Mouse (Mus musculus) kidney, embryonic 15.5 days (tissue): ENCODE results near the gene Dctd. TPM values are rescaled to one million over a fixed set of nuclear protein-coding genes. Genes with fewer than 3 reads are reported as not detected.

ENCODE experiments used
- ATAC-seq: fragments of 200-750 bp; cut with Nextera tagmentation; replicated peaks from 2 replicates; pipeline ENCODE4 v1.8.0; 2017; ENCODE audit warnings: moderate TSS enrichment; ENCODE audit not compliant: low FRiP score
- H3K27ac ChIP-seq: fragments of 300-500 bp; sonication (generic); 2 replicates; pipeline ENCODE4 v1.5.1; 2015; ENCODE audit warnings: mild to moderate bottlenecking, inconsistent platforms
- H3K27me3 ChIP-seq: fragments of 300-500 bp; sonication (generic); 2 replicates; pipeline ENCODE4 v1.6.1; 2015; ENCODE audit warnings: inconsistent platforms
- H3K36me3 ChIP-seq: fragments of 300-500 bp; sonication (generic); 2 replicates; pipeline ENCODE4 v1.6.1; 2015; ENCODE audit warnings: inconsistent platforms
- H3K4me1 ChIP-seq: fragments of 300-500 bp; sonication (generic); 2 replicates; pipeline ENCODE4 v1.6.1; 2015; ENCODE audit warnings: inconsistent platforms
- H3K4me2 ChIP-seq: fragments of 300-500 bp; sonication (generic); 2 replicates; pipeline ENCODE4 v1.6.1; 2015; ENCODE audit warnings: moderate library complexity, mild to moderate bottlenecking, inconsistent platforms
- H3K4me3 ChIP-seq: fragments of 300-500 bp; sonication (generic); replicated peaks from 2 replicates; pipeline ENCODE4 v1.5.1; 2015; ENCODE audit warnings: mild to moderate bottlenecking, inconsistent platforms
- H3K9ac ChIP-seq: fragments of 300-500 bp; sonication (generic); 2 replicates; pipeline ENCODE4 v1.6.1; 2015; ENCODE audit warnings: mild to moderate bottlenecking, inconsistent platforms
- H3K9me3 ChIP-seq: fragments of 300-500 bp; sonication (generic); replicated peaks from 2 replicates; pipeline ENCODE4 v1.6.1; 2016; ENCODE audit warnings: inconsistent platforms
- WGBS: fragments of 180-500 bp; shearing (Covaris S2); methylation state at CpG from one replicate; pipeline ENCODE4 v1.1.7; 2015; ENCODE audit warnings: mixed read lengths; 5-methylcytosine and 5-hydroxymethylcytosine counted together
- polyA plus RNA-seq: library from polyadenylated mRNA; unstranded; fragments of >200 nt; fragmentation: Nextera tagmentation; extraction: Ambion mirVana; gene quantifications from 2 replicates; pipeline ENCODE4 v1.2.1, GENCODE M21; 2015

Gene Dctd
- 36.7 and 36.8 TPM in 2 replicates for polyA plus RNA-seq

- Histone ChIP-seq H3K27ac (peak within 1 kb of the TSS; percentile 72; the same call in 1 of the 2 replicates), H3K4me2 (peak within 1 kb of the TSS; percentile 62), H3K27me3 (0 out of 2 replicates have a peak, but pooled peaks cover 3% of the 10 kb centered on the region), H3K4me3 (peak within 1 kb of the TSS; percentile 34; the same call in 1 of the 2 replicates), H3K36me3 (no peaks in the 10 kb centered on the region), H3K4me1 (peaks cover 22% of the 10 kb centered on the region), H3K9me3 (no peaks in the 10 kb centered on the region), H3K9ac (no peak within 1 kb of the TSS)
- no peak for ATAC-seq
- 88% methylated on average over 12 of the region's 12 CpGs for WGBS
Measured at GRCm38 (mm10) chr8:48098792-48099191, at the start of gene Dctd. Gene Dctd, plus strand, starts transcription at chr8:48099092.

DNA sequence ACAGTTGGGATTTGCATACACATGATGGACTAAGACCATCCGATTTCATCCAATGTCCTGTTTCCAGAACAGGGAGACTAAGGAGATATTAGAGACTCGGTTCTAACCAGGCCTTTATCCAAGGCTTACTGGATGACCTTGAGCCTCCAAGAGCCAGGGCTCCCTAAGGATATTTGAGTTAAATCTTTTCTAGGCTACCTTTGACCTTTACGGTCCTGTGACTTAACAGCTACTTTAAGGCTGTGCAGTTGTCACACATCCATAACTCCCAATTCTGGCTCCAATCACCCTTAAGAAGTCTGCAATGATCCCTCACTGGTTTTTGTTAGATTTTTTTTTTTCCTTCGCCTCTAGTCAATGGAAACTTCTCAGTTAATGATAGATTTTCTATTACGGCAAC, 45.3 kb upstream of the Dctd start:
- Histone ChIP-seq H3K27me3 (no peaks in the 10 kb centered on the region), H3K4me3 (no peak overlapping the region), H3K4me1 (no peaks in the 10 kb centered on the region), H3K9me3 (no peaks in the 10 kb centered on the region), H3K36me3 (no peaks in the 10 kb centered on the region), H3K4me2 (no peak overlapping the region), H3K9ac (no peak overlapping the region), H3K27ac (no peak overlapping the region)
- 67% methylated on average over 5 of the region's 5 CpGs for WGBS
- no peak for ATAC-seq

DNA sequence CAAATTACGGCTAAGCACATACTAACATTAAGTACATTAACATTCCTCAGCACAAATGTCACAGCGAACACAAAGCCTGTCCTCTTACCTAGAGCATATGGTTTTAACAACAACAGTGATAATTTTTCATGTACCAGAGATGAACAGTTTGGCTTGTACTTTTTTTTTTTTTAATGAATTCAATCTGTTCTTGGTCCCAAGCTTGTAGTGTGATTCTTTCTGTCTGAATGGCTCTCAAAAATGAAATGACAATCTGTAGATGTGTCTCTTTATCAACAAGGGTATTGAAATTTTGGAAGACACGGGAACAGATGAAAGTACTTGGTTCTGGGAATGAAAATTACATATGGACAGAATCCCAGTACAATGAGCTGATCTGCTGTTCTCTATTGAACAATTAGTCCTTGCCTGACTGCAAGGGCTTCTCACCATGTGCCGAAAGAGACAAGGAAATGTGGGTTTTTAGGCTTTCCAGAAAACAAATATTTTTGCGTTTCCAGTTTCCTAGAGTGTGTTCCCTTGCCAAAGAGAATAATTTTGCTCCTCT, 35.3 kb upstream of the Dctd start:
- H3K4me1 ChIP-seq = peaks cover 8% of the 10 kb centered on the region; the same call in 1 of the 2 replicates
- 85% methylated on average over 5 of the region's 5 CpGs for WGBS
- no peaks in the 10 kb centered on the region for H3K36me3 ChIP-seq
- H3K4me2 ChIP-seq = no peak overlapping the region
- ATAC-seq = no peak
- H3K9me3 ChIP-seq = no peaks in the 10 kb centered on the region
- no peak overlapping the region for H3K27ac ChIP-seq
- H3K9ac ChIP-seq = no peak overlapping the region
- no peaks in the 10 kb centered on the region for H3K27me3 ChIP-seq
- no peak overlapping the region for H3K4me3 ChIP-seq

DNA sequence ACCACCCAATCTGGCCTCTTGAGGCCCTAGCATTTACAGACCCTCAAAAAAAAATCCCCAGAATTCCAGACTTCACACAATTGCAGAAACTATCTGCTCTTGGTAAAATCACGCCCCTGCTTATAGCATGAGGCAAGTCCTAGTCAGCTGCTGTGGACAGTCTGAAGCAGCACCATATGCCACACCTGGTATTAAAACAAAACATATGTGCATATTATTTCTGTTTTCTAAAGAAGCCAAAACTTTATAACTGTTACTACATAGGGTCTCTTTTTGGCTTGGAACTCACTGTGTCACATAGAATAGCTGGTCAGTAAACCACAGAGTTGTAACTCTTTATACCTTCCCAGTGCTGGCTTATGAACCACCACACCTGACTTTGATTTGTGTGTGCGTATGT, 24.7 kb upstream of the Dctd start:
- WGBS = 80% methylated on average over 2 of the region's 2 CpGs
- no peak for ATAC-seq
- no peaks in the 10 kb centered on the region for H3K27me3 ChIP-seq
- H3K36me3 ChIP-seq = no peaks in the 10 kb centered on the region
- no peaks in the 10 kb centered on the region for H3K4me1 ChIP-seq
- H3K4me2 ChIP-seq = no peak overlapping the region
- H3K27ac ChIP-seq = no peak overlapping the region
- no peaks in the 10 kb centered on the region for H3K9me3 ChIP-seq
- H3K4me3 ChIP-seq = no peak overlapping the region
- H3K9ac ChIP-seq = no peak overlapping the region

GRCm38 (mm10) chr8:48082343-48082742, 16.5 kb upstream of the Dctd start:
- H3K27ac ChIP-seq = no peak overlapping the region
- no peaks in the 10 kb centered on the region for H3K27me3 ChIP-seq
- no peak overlapping the region for H3K4me3 ChIP-seq
- WGBS = 76% methylated on average over 10 of the region's 10 CpGs
- no peak overlapping the region for H3K4me2 ChIP-seq
- ATAC-seq = no peak
- no peak overlapping the region for H3K9ac ChIP-seq
- H3K36me3 ChIP-seq = no peaks in the 10 kb centered on the region
- H3K4me1 ChIP-seq = no peaks in the 10 kb centered on the region
- no peaks in the 10 kb centered on the region for H3K9me3 ChIP-seq

DNA sequence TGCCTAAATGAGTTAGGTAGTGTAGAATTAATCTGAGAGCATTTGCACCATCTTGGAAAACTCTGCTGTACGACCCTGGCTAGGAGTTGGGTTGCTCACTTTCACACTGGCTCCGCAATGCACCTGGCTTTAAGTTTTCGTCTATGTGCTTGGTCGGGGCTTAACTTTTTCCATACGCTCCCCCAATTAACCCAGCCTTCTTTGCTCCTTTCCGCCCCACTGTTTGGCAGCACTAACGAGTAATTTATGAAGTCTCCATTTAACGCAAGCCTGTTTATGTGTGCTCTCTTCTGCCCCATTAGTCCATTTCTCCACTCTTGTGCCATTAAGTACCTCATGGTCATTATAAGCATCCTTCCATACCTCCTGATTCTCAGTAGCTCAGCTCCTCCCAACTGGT, 8.2 kb upstream of the Dctd start:
- Histone ChIP-seq H3K9me3 (no peaks in the 10 kb centered on the region), H3K27me3 (no peaks in the 10 kb centered on the region), H3K27ac (no peak overlapping the region), H3K4me3 (no peak overlapping the region), H3K9ac (no peak overlapping the region), H3K36me3 (no peaks in the 10 kb centered on the region), H3K4me1 (no peaks in the 10 kb centered on the region), H3K4me2 (no peak overlapping the region)
- no peak for ATAC-seq
- 76% methylated on average over 8 of the region's 8 CpGs for WGBS

GRCm38 (mm10) chr8:48095378-48095777, 3.5 kb upstream of the Dctd start:
- 80% methylated on average over 5 of the region's 5 CpGs for WGBS
- Histone ChIP-seq H3K4me1 (peaks cover 19% of the 10 kb centered on the region), H3K9ac (no peak overlapping the region), H3K36me3 (no peaks in the 10 kb centered on the region), H3K4me3 (no peak overlapping the region), H3K27me3 (0 out of 2 replicates have a peak, but pooled peaks cover 3% of the 10 kb centered on the region), H3K4me2 (no peak overlapping the region), H3K27ac (no peak overlapping the region), H3K9me3 (no peaks in the 10 kb centered on the region)
- no peak for ATAC-seq

DNA sequence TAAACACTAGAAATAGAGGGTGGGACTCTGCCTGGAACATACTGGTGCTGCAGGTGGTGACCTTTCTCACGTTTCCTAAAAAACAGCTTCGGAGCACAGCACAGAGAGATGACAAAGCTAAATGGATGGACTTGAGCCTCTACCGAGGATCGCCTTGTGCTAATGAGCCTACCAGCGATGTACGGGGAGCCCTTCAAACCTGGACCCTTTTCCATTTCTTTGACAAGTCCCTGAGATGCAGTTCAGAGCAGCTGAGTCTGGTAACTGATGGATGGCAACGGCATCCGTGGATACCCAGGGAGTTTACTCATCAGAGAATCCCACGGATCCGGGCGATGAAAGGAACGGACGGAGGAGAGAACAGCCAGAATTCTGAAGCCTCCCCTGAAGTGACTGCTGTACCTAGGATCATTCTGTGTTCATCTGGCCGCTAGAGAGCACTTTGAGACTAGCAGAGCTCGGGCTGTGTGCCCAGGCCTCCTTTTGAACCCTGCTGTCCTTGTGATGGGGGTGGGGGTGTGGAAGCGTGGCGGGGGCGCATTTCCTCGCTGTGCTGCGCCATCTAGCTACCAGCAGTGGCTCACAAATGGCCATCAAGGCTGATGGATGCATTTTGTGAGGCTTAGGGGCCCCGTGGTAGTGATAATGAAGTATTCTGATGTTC, 1.6 kb upstream of the Dctd start:
- Histone ChIP-seq H3K4me2 (peak overlapping the region; percentile 62), H3K9me3 (no peaks in the 10 kb centered on the region), H3K27ac (no peak overlapping the region; the same call in 1 of the 2 replicates), H3K36me3 (no peaks in the 10 kb centered on the region), H3K27me3 (0 out of 2 replicates have a peak, but pooled peaks cover 3% of the 10 kb centered on the region), H3K4me1 (peaks cover 22% of the 10 kb centered on the region), H3K9ac (peak overlapping the region; percentile 39; the same call in 1 of the 2 replicates), H3K4me3 (peak overlapping the region; percentile 34)
- peak; percentile 91 for ATAC-seq
- 7% methylated on average over 21 of the region's 21 CpGs for WGBS

DNA sequence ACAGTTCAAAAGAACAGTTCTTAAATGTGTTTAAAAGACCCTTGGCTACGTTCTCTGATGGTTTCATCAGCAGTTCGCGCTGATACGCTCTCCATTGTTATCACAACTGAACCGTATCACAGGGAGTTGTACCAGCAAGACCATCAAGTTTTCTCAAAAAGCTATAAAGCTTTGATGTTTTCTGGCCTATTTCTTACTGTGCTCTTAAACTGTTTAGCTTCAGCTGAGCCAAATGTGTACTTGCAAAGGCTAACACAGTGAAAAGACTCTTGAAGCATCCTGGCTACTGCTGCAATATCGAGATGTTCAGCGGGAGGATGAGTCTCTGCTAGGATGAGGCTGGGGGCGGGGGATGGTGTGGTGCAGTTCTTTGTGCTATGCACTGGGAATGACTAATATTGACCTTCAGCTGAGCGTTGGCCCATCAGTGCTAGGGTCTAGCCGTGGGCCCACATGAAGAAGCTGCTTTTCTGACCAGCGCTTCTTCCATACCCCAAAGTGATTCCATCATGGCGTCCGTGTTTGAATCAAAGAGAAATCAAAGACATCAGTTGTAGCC, 732 bp upstream of the Dctd start:
- WGBS = 60% methylated on average over 13 of the region's 13 CpGs
- Histone ChIP-seq H3K27me3 (0 out of 2 replicates have a peak, but pooled peaks cover 3% of the 10 kb centered on the region), H3K36me3 (no peaks in the 10 kb centered on the region), H3K9me3 (no peaks in the 10 kb centered on the region), H3K9ac (no peak overlapping the region), H3K27ac (no peak overlapping the region), H3K4me3 (peak overlapping the region; percentile 34; the same call in 1 of the 2 replicates), H3K4me2 (peak overlapping the region; percentile 62), H3K4me1 (peaks cover 22% of the 10 kb centered on the region)
- no peak for ATAC-seq

GRCm38 (mm10) chr8:48100100-48100787, 1.4 kb downstream of the Dctd start:
- ATAC-seq = peak; percentile 68; the same call in 1 of the 2 replicates
- Histone ChIP-seq H3K9ac (no peak overlapping the region), H3K9me3 (peaks cover 9% of the 10 kb centered on the region), H3K4me1 (peaks cover 22% of the 10 kb centered on the region), H3K4me2 (no peak overlapping the region), H3K36me3 (no peaks in the 10 kb centered on the region), H3K27me3 (0 out of 2 replicates have a peak, but pooled peaks cover 3% of the 10 kb centered on the region), H3K27ac (peak overlapping the region; percentile 72), H3K4me3 (no peak overlapping the region)
- WGBS = 38% methylated on average over 14 of the region's 14 CpGs

DNA sequence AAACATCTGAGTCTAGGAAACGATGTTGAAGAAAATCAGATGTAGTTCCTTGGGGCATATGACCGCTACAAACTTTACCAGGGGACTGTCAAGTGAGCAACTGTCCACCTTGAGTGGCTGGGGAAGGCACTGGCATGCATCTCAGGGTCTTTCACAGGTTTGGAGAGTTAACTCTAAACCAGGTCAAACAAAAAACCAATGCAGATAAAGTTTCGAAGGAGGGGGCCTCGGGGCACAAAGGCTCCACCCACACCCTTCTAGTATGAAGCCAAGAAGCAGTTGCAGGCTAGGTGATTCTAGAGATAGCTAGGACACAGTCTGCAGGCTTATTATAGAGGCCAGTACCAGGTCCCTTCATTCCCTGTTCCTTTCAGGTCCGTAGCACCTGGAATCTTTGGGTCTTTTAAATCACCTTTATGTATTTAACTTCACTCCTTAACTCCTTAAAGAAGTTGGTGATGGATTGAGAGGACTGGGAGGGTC, 10.5 kb downstream of the Dctd start:
- peaks cover 8% of the 10 kb centered on the region for H3K9me3 ChIP-seq
- H3K9ac ChIP-seq = 0 out of 2 replicates have a peak overlapping the region, but pooled peaks have one; percentile 0
- peak overlapping the region; percentile 81 for H3K4me3 ChIP-seq
- H3K4me1 ChIP-seq = peaks cover 21% of the 10 kb centered on the region
- ATAC-seq = peak; percentile 71
- H3K36me3 ChIP-seq = peaks cover 9% of the 10 kb centered on the region; the same call in 1 of the 2 replicates
- WGBS = 12% methylated on average over 5 of the region's 5 CpGs
- peak overlapping the region; percentile 84 for H3K27ac ChIP-seq
- H3K27me3 ChIP-seq = no peaks in the 10 kb centered on the region
- H3K4me2 ChIP-seq = peak overlapping the region; percentile 85
